Mouse (Mus musculus): ENCODE data around the gene Slc7a1.

DNA sequence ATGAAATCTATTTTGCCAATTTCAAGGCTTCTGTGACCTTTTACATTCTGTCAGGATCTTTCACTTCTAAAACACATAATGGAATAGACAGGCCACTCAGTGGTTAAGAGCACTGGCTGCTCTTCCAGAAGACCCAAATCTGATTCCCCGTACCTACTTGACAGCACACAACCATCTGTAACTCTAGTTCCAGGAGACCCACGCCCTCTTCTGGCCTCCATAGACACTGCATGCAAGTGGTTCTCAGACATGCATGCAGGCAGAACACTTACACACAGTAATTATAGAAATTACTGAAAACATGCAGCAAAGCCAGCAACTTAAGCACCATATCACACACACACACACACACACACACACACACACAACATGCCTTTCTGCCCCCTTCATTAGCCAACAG lies 87.3 kb downstream of the Slc7a1 start:
- TF ChIP-seq CTCF (IDR thresholded peaks at IDR 0.05; ENCODE audit: low read depth) (peak; percentile 27; the same call in 1 of the 2 replicates), EP300 (optimal IDR thresholded peaks at IDR 0.05) (no peak)

All from stomach, postnatal 0 days (tissue).